Mouse (Mus musculus): ENCODE results near the gene Fbxl7. TPM values are rescaled to one million over a fixed set of nuclear protein-coding genes. Genes with fewer than 3 reads are reported as not detected.

Fbxl7 gene
- total RNA-seq, 2 experiments from 2014 or later, result 0.89 to 2.3 TPM

DNA sequence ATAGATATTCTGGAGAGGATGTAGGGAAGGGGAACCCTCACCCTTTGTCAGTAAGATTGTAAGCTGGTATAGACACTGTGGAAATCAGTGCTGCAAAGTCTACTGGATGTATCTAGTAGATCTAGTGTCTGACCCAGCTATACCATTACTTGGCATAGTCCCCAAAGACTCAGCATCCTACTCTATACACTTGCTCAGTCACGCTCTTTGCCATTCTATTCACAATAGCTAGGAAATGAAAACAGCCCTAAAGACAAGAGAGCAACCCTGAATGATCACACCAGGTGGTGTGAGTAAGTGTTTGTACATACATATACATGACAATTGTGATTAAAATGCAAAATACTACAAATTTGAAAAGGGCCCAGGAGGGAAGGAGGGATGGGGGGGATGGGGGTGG, 23.1 kb downstream of the Fbxl7 start:
- Histone ChIP-seq H3K4me3 (no peak overlapping the region), H3K27ac (no peak overlapping the region)
- DNase-seq, result no peak
- no peak for TF ChIP-seq CTCF (IDR thresholded peaks at IDR 0.05)
- intact Hi-C loops (cut with DNase I), result no loop called here

- H3K4me3 ChIP-seq, result no peak overlapping the region
- no peak for DNase-seq
- intact Hi-C loops (cut with DNase I), result no loop called here
- TF ChIP-seq CTCF (IDR thresholded peaks at IDR 0.05), result no peak
- H3K27ac ChIP-seq, result no peak overlapping the region
These were observed 26.2 kb downstream of the Fbxl7 start for GRCm38 (mm10) chr15:26869197-26869596.

- Histone ChIP-seq H3K27ac (no peak overlapping the region), H3K4me3 (no peak overlapping the region)
- TF ChIP-seq CTCF (IDR thresholded peaks at IDR 0.05), result no peak
- no peak for DNase-seq
- intact Hi-C loops (cut with DNase I), result no loop called here
These were observed 27.9 kb downstream of the Fbxl7 start for GRCm38 (mm10) chr15:26867521-26867920.

GRCm38 (mm10) chr15:26862173-26862572, 33.2 kb downstream of the Fbxl7 start:
- no peak overlapping the region for H3K4me3 ChIP-seq
- intact Hi-C loops (cut with DNase I), result no loop called here
- no peak for TF ChIP-seq CTCF (IDR thresholded peaks at IDR 0.05)

DNA sequence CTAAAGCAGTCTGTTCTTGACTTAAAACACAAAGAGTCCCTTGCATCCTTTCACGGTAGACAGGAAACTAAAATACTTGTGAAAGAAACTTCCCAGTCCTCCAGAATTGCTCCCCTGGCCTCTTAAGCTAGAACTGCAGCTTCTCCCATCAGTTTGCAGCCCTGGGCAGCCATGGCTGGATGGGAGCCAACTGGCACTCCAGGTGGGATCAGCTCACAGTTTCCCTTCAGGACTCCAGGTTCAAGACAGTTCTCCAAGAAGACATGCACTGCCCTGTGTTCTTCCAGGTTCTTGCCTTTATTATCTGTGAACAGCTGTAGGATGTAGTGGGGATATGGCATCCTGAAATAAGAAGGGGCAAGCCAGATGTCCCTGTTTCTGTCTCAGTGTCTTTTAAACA, 45.8 kb downstream of the Fbxl7 start:
- H3K27ac ChIP-seq, result no peak overlapping the region
- intact Hi-C loops (cut with DNase I), result no loop called here
- H3K4me3 ChIP-seq, result no peak overlapping the region
- no peak for DNase-seq
- no peak for TF ChIP-seq CTCF (IDR thresholded peaks at IDR 0.05)

More at GRCm38 (mm10) chr15:26862173-26862572, 33.2 kb downstream of the Fbxl7 start:
- no peak for DNase-seq
- no peak overlapping the region for H3K27ac ChIP-seq

DNA sequence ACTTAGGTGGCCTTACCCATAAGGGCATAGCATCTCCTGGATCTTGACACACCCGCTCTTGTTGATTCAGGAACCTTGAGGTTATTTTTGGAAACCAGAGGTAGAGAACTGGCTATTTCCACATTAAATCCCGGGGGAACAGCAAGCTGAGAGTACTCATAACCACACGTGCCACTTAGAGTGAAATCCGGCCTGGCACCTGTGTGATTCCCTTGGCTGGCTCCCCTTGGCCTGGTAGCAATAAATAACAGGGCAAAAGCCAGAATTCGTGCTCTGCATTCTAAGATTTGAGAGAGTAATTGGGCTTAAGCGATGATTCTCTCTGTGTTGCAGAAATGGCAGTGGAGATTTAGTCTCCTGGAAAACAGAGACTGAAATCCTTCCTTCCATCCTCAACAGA, 53.2 kb downstream of the Fbxl7 start:
- DNase-seq, result no peak
- H3K27ac ChIP-seq, result no peak overlapping the region
- intact Hi-C loops (cut with DNase I), result no loop called here
- no peak overlapping the region for H3K4me3 ChIP-seq
- no peak for TF ChIP-seq CTCF (IDR thresholded peaks at IDR 0.05)

DNA sequence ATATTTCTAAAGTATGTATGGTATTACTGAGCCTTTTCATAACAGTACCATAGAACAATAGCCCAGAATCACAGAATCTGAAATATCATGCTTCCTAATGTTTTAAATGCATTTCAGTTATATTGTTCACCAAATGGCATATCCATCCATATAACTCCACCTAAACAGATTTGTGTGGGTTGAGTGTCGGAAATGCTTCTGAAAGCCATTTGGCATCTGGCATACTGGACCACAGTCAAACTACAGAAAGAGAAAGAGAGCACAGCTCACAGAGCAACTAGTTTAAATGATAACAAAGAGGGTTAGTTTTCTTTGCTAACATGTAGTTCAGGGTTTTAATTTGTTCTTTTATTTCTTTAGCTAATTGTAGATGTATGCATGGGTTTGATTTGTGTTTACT, 57.0 kb downstream of the Fbxl7 start:
- no peak for DNase-seq
- intact Hi-C loops (cut with DNase I), result no loop called here
- H3K4me3 ChIP-seq, result no peak overlapping the region
- TF ChIP-seq CTCF (IDR thresholded peaks at IDR 0.05), result no peak
- H3K27ac ChIP-seq, result no peak overlapping the region

GRCm38 (mm10) chr15:26837200-26837599, 58.2 kb downstream of the Fbxl7 start:
- TF ChIP-seq CTCF (IDR thresholded peaks at IDR 0.05), result no peak
- Histone ChIP-seq H3K4me3 (no peak overlapping the region), H3K27ac (no peak overlapping the region)
- intact Hi-C loops (cut with DNase I), result no loop called here
- no peak for DNase-seq

DNA sequence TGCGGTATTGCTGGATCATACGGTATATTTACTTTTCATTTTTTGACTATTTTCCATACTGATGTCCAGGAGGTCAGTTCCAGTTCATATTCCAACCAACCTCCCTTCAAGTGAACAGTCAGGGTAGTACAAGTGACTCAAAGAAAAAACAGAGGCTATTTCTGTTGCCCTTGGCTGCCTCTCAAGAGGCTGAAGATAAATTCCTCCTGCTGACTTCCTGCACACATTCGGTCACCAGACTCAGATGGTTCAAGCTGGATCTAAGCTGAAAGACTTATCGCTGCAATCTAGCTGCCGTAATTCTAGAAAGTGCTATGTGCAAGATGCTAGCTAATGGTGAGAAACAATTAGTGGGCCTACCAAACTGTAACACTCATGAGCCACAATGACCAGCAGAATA, 61.0 kb downstream of the Fbxl7 start:
- intact Hi-C loops (cut with DNase I), result no loop called here
- no peak overlapping the region for H3K4me3 ChIP-seq
- TF ChIP-seq CTCF (IDR thresholded peaks at IDR 0.05), result no peak
- DNase-seq, result no peak
- no peak overlapping the region for H3K27ac ChIP-seq

DNA sequence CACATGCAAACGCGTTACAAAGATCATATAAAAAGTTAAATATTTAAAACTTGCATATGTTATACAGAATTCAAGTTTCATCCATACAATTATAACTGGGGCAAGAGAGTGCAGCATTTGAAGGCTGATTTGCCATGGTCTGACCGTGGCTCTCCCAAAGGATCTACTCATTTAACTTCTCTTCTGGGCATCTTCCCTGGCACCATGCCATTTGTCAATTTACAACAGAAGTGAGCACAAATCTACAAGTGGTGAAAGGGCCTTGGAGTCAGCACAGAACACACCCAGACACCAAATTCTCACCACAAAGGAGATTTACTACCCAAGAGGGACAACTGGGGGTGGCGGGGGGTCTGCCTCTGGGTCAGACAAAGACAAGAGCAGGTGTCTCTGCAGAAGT, 64.2 kb downstream of the Fbxl7 start:
- H3K4me3 ChIP-seq, result no peak overlapping the region
- DNase-seq, result no peak
- H3K27ac ChIP-seq, result no peak overlapping the region
- no peak for TF ChIP-seq CTCF (IDR thresholded peaks at IDR 0.05)
- intact Hi-C loops (cut with DNase I), result no loop called here

DNA sequence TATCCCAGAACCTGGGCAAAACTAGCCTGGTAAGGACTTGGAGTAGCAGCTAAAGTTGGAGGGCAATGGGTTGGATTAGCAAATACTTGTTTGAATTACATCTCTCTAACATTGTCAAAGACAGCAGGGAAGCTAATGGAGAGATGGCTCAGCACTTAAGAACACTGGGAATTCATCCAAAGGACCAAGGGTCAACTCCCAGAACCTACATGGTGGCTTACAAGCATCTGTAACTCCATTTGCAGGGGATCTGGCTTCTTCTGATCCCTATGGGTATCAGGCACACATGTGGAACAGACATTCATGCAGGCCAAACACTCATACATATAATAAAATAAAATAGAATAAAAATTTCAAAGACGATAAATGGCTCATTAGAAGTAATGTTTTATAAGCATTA, 78.4 kb downstream of the Fbxl7 start:
- Histone ChIP-seq H3K4me3 (no peak overlapping the region), H3K27ac (no peak overlapping the region)
- no peak for DNase-seq
- no peak for TF ChIP-seq CTCF (IDR thresholded peaks at IDR 0.05)
- intact Hi-C loops (cut with DNase I), result no loop called here

GRCm38 (mm10) chr15:26812856-26813255, 82.5 kb downstream of the Fbxl7 start:
- intact Hi-C loops (cut with DNase I), result no loop called here
- Histone ChIP-seq H3K4me3 (no peak overlapping the region), H3K27ac (no peak overlapping the region)
- DNase-seq, result no peak
- no peak for TF ChIP-seq CTCF (IDR thresholded peaks at IDR 0.05)

DNA sequence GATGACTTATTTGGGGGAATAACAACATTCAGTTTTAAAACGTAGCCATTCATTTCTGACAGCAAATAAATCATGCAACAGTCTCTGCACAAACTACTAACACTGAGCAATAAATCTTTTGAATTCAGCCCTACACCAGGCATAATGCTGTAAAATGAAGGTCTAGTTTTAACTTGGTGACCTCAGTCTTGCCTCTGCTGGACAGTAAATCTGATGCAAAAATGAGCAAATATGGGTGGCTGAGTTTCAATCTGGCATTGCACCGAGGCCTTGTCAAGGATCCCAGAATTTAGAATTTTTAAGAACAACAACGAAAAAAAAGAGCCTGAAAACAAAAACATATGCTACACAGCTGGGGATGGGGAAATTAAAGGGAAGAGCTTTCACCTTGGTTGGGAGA, 85.8 kb downstream of the Fbxl7 start:
- H3K4me3 ChIP-seq, result no peak overlapping the region
- DNase-seq, result peak; percentile 34
- intact Hi-C loops (cut with DNase I), result no loop called here
- H3K27ac ChIP-seq, result no peak overlapping the region
- no peak for TF ChIP-seq CTCF (IDR thresholded peaks at IDR 0.05)

DNA sequence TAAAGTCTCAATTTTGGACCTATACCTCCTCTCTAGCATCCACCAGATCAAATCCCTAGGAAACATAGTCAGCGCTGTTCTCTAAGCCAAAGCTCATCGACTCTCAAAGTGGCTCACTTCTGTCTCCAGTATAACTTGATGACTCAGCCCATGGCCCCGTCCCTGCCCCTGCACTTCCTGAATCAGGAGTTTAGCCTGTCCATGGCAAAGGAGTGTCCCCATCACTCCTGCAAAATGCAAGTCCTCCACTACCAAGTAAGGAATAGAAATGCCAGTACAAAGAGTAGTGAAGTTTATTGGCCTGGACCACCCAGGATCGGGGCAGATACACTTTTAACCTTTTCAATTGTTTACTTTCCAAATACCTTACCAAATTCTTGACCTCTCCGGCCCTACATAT, 91.3 kb downstream of the Fbxl7 start:
- intact Hi-C loops (cut with DNase I), result no loop called here
- Histone ChIP-seq H3K27ac (no peak overlapping the region), H3K4me3 (no peak overlapping the region)
- no peak for TF ChIP-seq CTCF (IDR thresholded peaks at IDR 0.05)
- DNase-seq, result no peak

Measured in gastrocnemius, adult 2 months (tissue).